Mouse (Mus musculus) megakaryocyte progenitor cell, adult 5-6 weeks (primary cell): ENCODE results near the gene Lyplal1. TPM values are rescaled to one million over a fixed set of nuclear protein-coding genes. Genes with fewer than 3 reads are reported as not detected.

Experiments
- ATAC-seq: replicated peaks from 2 replicates; pipeline ENCODE4 v1.8.0; 2016; ENCODE audit warnings: mild to moderate bottlenecking, moderate TSS enrichment, inconsistent platforms; ENCODE audit not compliant: poor library complexity
- total RNA-seq, 2 experiments: library from RNA; stranded (forward) in 1 of 2; stranded (reverse) in 1 of 2; fragments of 157-497, 149-512 nt in 1 of 2; fragments of 200-1000 nt in 1 of 2; gene quantifications; 2 replicates each; pipeline versions ENCODE4 v1.2.3 to v1.2.4; 2015 to 2017

The Lyplal1 gene
- total RNA-seq, 2 experiments from 2014 or later = 2.3 to 2.4 TPM

- ATAC-seq = no peak
Measured at GRCm38 (mm10) chr1:186043709-186044452, 73.2 kb downstream of the Lyplal1 start.

GRCm38 (mm10) chr1:186041841-186042240 lies 75.3 kb downstream of the Lyplal1 start:
- ATAC-seq = no peak
